Mouse (Mus musculus) ovary, postnatal 14 days (tissue): ENCODE results near the gene Rpgrip1.

ENCODE experiments used
- DNase-seq: peaks from one replicate; pipeline ENCODE4 v3.0.0; 2022; ENCODE audit warnings: low spot score

Gene Rpgrip1

GRCm38 (mm10) chr14:52118823-52119608 lies 8.5 kb downstream of the Rpgrip1 start:
- DNase-seq: peak; percentile 23

- no peak for DNase-seq
Measured at GRCm38 (mm10) chr14:52120169-52120568, 9.7 kb downstream of the Rpgrip1 start.

- DNase-seq: peak; percentile 67
Measured at GRCm38 (mm10) chr14:52123918-52124317, 13.4 kb downstream of the Rpgrip1 start.

- DNase-seq: no peak
Measured at GRCm38 (mm10) chr14:52124636-52125035, 14.1 kb downstream of the Rpgrip1 start.

GRCm38 (mm10) chr14:52133584-52133983 lies 23.1 kb downstream of the Rpgrip1 start:
- no peak for DNase-seq

GRCm38 (mm10) chr14:52140577-52141444 lies 30.3 kb downstream of the Rpgrip1 start:
- DNase-seq: no peak

- DNase-seq: no peak
Measured at GRCm38 (mm10) chr14:52141445-52142127, 31.1 kb downstream of the Rpgrip1 start.

GRCm38 (mm10) chr14:52144165-52144564 lies 33.7 kb downstream of the Rpgrip1 start:
- DNase-seq: no peak

GRCm38 (mm10) chr14:52146540-52146939 lies 36.0 kb downstream of the Rpgrip1 start:
- DNase-seq: no peak

- no peak for DNase-seq
Measured at GRCm38 (mm10) chr14:52149888-52150287, 39.4 kb downstream of the Rpgrip1 start.

- DNase-seq: no peak
Measured at GRCm38 (mm10) chr14:52152179-52152578, 41.7 kb downstream of the Rpgrip1 start.

- no peak for DNase-seq
Measured at GRCm38 (mm10) chr14:52152613-52153012, 42.1 kb downstream of the Rpgrip1 start.

- no peak for DNase-seq
Measured at GRCm38 (mm10) chr14:52155008-52155407, 44.5 kb downstream of the Rpgrip1 start.

GRCm38 (mm10) chr14:52160911-52161310 lies 50.4 kb downstream of the Rpgrip1 start:
- DNase-seq: no peak

GRCm38 (mm10) chr14:52166571-52166970 lies 56.1 kb downstream of the Rpgrip1 start:
- no peak for DNase-seq

GRCm38 (mm10) chr14:52188788-52189187 lies 78.3 kb downstream of the Rpgrip1 start:
- no peak for DNase-seq

- no peak for DNase-seq
Measured at GRCm38 (mm10) chr14:52189519-52189918, 79.0 kb downstream of the Rpgrip1 start.

GRCm38 (mm10) chr14:52190740-52191359 lies 80.3 kb downstream of the Rpgrip1 start:
- DNase-seq: peak; percentile 13

GRCm38 (mm10) chr14:52195691-52196090 lies 85.2 kb downstream of the Rpgrip1 start:
- no peak for DNase-seq

- DNase-seq: peak; percentile 22
Measured at GRCm38 (mm10) chr14:52196230-52197155, 86.0 kb downstream of the Rpgrip1 start.
